Mouse (Mus musculus) hematopoietic multipotent progenitor cell, adult 10-12 weeks (in vitro differentiated cells): Measurements from ENCODE around the gene Commd3. TPM values are rescaled to one million over a fixed set of nuclear protein-coding genes. Genes with fewer than 3 reads are reported as not detected.

Experiments used
- polyA plus RNA-seq: library from polyadenylated mRNA; stranded (reverse); fragments of >175 nt; gene quantifications from 2 replicates; pipeline ENCODE4 v1.2.3, GENCODE M21; 2012; ENCODE audit warnings: low replicate concordance

The Commd3 gene
- 48.0 and 159 TPM in 2 replicates for polyA plus RNA-seq

DNA sequence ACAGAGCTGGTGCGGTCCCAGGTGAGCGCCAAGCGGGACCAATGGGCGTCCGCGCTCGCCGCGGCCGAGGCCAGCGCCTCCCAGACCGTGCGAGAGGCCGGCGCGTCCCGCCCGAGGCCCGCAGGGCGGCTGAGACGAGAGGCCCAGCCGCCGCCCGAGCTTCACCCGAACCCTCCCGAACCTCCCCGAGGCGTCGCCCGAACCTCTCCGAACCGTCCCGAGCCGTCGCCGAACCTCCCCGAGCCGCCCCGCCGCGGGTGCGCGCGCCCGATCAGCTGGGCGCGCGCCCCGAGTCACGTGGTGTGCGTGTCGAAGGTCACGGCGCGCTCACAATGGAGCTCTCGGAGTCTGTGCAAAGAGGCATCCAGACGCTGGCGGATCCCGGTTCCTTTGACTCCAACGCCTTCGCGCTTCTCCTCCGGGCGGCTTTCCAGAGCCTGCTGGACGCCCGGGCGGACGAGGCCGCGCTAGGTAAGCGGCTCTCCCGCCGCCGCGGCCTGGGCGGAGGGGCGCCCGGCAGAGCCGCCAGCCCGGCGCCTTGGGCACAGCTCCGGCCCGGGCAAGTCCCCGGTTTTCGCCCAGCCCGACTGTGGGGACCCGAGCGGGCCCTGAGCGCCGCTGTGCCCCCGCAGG, at the start of gene Commd3:
TSS of gene Commd3 (plus strand) at position 252 of the 633 bp plus-strand sequence.

DNA sequence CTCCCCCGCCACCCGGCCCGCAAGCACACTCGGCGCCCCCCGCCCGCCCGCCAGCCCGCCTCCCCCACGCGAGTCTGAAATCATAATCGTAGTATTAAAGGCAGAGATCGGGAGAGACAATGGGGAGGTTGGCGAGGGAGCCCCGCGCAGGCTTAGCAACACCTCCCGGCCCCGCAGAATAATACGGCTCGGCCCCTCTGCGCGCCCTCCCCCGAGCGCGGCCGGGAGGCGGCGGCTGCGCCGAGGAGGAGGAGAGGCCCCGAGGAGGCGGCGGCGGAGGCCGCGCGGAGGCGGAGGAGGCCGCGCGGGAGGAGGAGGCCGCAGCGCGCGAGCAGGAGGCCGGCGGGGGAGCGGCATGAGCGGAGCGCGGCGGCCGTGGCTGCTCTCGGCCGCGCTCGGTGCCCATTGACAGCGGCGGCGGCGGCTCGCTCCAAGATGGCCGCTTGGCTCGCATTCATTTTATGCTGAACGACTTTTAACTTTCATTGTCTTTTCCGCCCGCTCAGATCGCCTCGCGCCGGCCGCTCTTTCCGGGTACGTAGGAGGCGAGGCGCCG, 4.8 kb downstream of the Commd3 start, which contains the start of gene Bmi1:
TSS of gene Bmi1 (plus strand) at position 83 of the 556 bp plus-strand sequence.

DNA sequence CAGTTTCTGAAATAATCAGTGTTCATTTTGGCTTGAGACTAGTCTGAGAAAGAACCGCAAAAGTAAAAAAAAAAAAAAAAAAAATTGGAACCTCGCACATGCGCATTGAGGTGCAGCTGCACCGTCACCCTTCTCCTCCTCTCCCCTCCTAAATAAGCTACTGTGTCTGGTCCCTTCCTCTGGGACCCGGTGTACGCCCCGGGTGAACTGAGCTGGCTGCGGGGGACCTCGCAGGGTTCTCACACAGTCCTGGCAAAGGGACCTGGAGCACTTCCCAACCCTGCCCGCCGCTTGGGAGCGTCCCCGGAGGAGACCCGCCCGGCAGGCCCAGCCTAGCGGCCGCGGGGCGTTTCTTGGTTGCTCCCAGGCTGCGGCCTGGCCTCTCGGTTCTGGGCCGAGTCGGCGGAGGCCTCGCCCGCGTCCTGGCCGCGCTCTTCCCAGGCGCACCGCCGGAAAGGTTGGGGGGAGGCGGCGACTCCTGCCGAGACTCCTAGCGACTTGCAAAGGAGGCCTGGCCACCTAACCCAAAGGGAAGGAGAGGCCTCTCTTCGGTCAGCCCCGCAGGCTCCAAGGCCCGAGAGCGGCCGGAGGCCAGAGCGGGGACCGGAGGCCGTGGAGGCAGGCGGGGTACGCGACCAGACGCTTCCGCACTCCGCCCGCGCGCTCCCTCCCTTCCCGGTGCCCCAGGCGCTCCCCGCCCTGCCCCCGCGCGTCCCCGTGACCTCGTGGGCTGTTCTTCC, 21.9 kb downstream of the Commd3 start, which contains the start of gene Spag6:
TSS of gene Spag6 (plus strand) at position 162 of the 740 bp plus-strand sequence.

Other genes with a start within 250 kb of the Commd3 start
- gene Bmi1, start 4.6 kb downstream of the Commd3 start, polyA plus RNA-seq = 29.1 and 34.8 TPM in 2 replicates
- gene Spag6, start 21.6 kb downstream of the Commd3 start, polyA plus RNA-seq = 0.37 and 3.0 TPM in 2 replicates